Comparison of ENCODE assay signal across 13 mouse cellular contexts in genomic region chr12:44515066-44515465, GRCm38 (mm10).
A peak's percentile ranks its signal among the peaks of the same experiment; 100 is the strongest.
DNase-seq lines count a peak whose midpoint lies in the region; ATAC-seq lines count a peak whose summit lies in the region.
"Had no signal": no experiment of that assay in that cellular context is flagged by ENCODE, and none has a peak within 500 bp of the region (broad histone marks: within the 10 kb centered on the region; RNA-seq: fewer than 3 reads in every experiment).

No protein-coding gene starts in this region.

- 68% methylated on average over 4 of the region's 4 CpGs for WGBS in neural tube, embryonic 14.5 days

- H3K4me2 ChIP-seq in neural tube, embryonic 14.5 days (ENCODE audit: low read depth, low read length) = no peak overlapping the region
- H3K4me2 ChIP-seq: embryonic facial prominence, embryonic 13.5 days had no signal

- 0 out of 2 replicates have a peak, but pooled peaks have one; percentile 44 for ATAC-seq in neural tube, embryonic 14.5 days (ENCODE audit: low read depth)

- peak; percentile 85 for DNase-seq in left cerebral cortex, postnatal 4 days
- no peak for DNase-seq in left cerebral cortex, adult 18-20 months (ENCODE audit: low spot score in 2 of 2)
- DNase-seq in cerebellum, adult 18-20 months = peak; percentile 60 to 62
- peak; percentile 67 to 71 for DNase-seq in cerebellum, postnatal 25 days
- DNase-seq in yolk sac, embryonic 10.5 days (ENCODE audit: low spot score) = no peak
- no peak for DNase-seq in spleen, postnatal 4 days (ENCODE audit: low spot score in 2 of 2)
- DNase-seq: heart, postnatal 14 days; kidney, adult 11 months; kidney, postnatal 4 days had no signal

- intact Hi-C loops in left cerebral cortex, postnatal 4 days (cut with DNase I) = no loop called here

- H3K27ac ChIP-seq in neural tube, embryonic 14.5 days (ENCODE audit: low read depth, low read length) = no peak overlapping the region
- H3K27ac ChIP-seq: embryonic facial prominence, embryonic 13.5 days; limb, embryonic 10.5 days had no signal

- no peaks in the 10 kb centered on the region for H3K9me3 ChIP-seq in neural tube, embryonic 14.5 days (ENCODE audit: control insufficient read depth, low read length)
- H3K9me3 ChIP-seq: embryonic facial prominence, embryonic 13.5 days; limb, embryonic 10.5 days had no signal

- H3K27me3 ChIP-seq in neural tube, embryonic 14.5 days (ENCODE audit: control insufficient read depth, insufficient read depth, low read length) = no peaks in the 10 kb centered on the region
- H3K27me3 ChIP-seq: CH12.LX; embryonic facial prominence, embryonic 13.5 days had no signal

- no peak overlapping the region for H3K9ac ChIP-seq in neural tube, embryonic 14.5 days (replicated peaks; ENCODE audit: low read depth, low read length)
- H3K9ac ChIP-seq: embryonic facial prominence, embryonic 13.5 days had no signal

- no peak overlapping the region for H3K4me3 ChIP-seq in neural tube, embryonic 14.5 days (ENCODE audit: low read depth, low read length)
- H3K4me3 ChIP-seq: embryonic facial prominence, embryonic 13.5 days; limb, embryonic 10.5 days had no signal

- no peaks in the 10 kb centered on the region for H3K36me3 ChIP-seq in neural tube, embryonic 14.5 days (ENCODE audit: control insufficient read depth, insufficient read depth, low read length)
- H3K36me3 ChIP-seq: embryonic facial prominence, embryonic 13.5 days; limb, embryonic 10.5 days had no signal

- 0 out of 2 replicates have a peak, but pooled peaks cover 5% of the 10 kb centered on the region for H3K4me1 ChIP-seq in neural tube, embryonic 14.5 days (ENCODE audit: control insufficient read depth, insufficient read depth, low read length)
- H3K4me1 ChIP-seq: embryonic facial prominence, embryonic 13.5 days; limb, embryonic 10.5 days had no signal

Comparison
In these comparisons a context has a peak if more than half of its experiments do, and no peak if none do; other contexts are left out.
1. DNase-seq: peak in left cerebral cortex, postnatal 4 days (single experiment), cerebellum, adult 18-20 months (2 of 2) and cerebellum, postnatal 25 days (2 of 2); none in left cerebral cortex, adult 18-20 months (0 of 2), yolk sac, embryonic 10.5 days (single experiment) and spleen, postnatal 4 days (0 of 2).